Mouse (Mus musculus): ENCODE data around the gene Zfp229. TPM values are rescaled to one million over a fixed set of nuclear protein-coding genes. Genes with fewer than 3 reads are reported as not detected.
"Not testable (repeated sequence)": the region's sequence is repeated elsewhere in the genome, so short reads cannot be mapped to it uniquely, and the experiment has no call there.

Gene Zfp229
- polyA plus RNA-seq (2012; ENCODE audit: insufficient read depth, insufficient read length, low replicate concordance, missing spikeins): not detected in 2 replicates

DNA sequence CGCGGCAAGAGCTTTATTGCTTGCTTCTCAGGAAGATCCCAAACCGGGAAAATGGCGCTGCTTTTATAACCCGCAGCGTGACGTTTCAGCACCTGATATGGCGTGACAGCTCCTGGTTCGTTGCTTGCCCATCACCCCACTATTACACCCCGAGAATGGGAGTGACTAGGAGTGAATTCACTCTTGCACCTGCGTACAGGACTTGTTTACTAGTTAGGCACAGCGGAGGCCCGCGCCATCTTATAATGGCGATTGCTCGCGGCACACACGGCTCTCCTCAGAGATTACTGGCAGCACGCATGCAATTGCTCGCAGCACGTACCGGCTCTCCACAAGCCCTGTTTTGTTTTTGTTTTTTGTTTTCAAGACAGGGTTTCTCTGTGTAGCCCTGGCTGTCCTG, at the start of gene Zfp229:
TSS of gene Zfp229 (plus strand) at position 301 of the 400 bp plus-strand sequence.
- WGBS: 92% methylated on average over 15 of the region's 22 CpGs
- H3K27ac ChIP-seq (ENCODE audit: insufficient read depth, low read depth, low read length): not testable (repeated sequence)

GRCm38 (mm10) chr17:21691560-21691959, 39.0 kb upstream of the Zfp229 start, which contains the start of gene Gm10226:
Gene Gm10226 (plus strand): TSS chr17:21691860.
- H3K4me3 ChIP-seq (ENCODE audit: insufficient read depth, low read depth, low read length): no peak within 1 kb of the TSS
- TF ChIP-seq CTCF (IDR thresholded peaks at IDR 0.05; ENCODE audit: insufficient read depth, low read depth, low read length): no peak
- TF ChIP-seq POLR2A (IDR thresholded peaks at IDR 0.05; ENCODE audit: insufficient read depth, low read depth, low read length): no peak
- H3K27ac ChIP-seq (ENCODE audit: insufficient read depth, low read depth, low read length): no peak within 1 kb of the TSS
- 94% methylated on average over 3 of the region's 3 CpGs for WGBS
- H3K4me1 ChIP-seq (ENCODE audit: control insufficient read depth, insufficient read depth, low read length): no peaks in the 10 kb centered on the region

More for the DNA sequence above, at the start of gene Zfp229:
- H3K4me3 ChIP-seq (ENCODE audit: insufficient read depth, low read depth, low read length); H3K4me1 ChIP-seq (ENCODE audit: control insufficient read depth, insufficient read depth, low read length): not testable (repeated sequence)

GRCm38 (mm10) chr17:21693342-21693741, 37.3 kb upstream of the Zfp229 start:
- 75% methylated on average over 3 of the region's 3 CpGs for WGBS

GRCm38 (mm10) chr17:21696073-21696472, 34.5 kb upstream of the Zfp229 start:
- Histone ChIP-seq H3K27ac (ENCODE audit: insufficient read depth, low read depth, low read length) (no peak overlapping the region), H3K4me3 (ENCODE audit: insufficient read depth, low read depth, low read length) (no peak overlapping the region), H3K4me1 (ENCODE audit: control insufficient read depth, insufficient read depth, low read length) (no peaks in the 10 kb centered on the region)
- TF ChIP-seq POLR2A (IDR thresholded peaks at IDR 0.05; ENCODE audit: insufficient read depth, low read depth, low read length) (no peak), CTCF (IDR thresholded peaks at IDR 0.05; ENCODE audit: insufficient read depth, low read depth, low read length) (no peak)

More at GRCm38 (mm10) chr17:21693342-21693741, 37.3 kb upstream of the Zfp229 start:
- no peak for TF ChIP-seq POLR2A (IDR thresholded peaks at IDR 0.05; ENCODE audit: insufficient read depth, low read depth, low read length)
- TF ChIP-seq CTCF (IDR thresholded peaks at IDR 0.05; ENCODE audit: insufficient read depth, low read depth, low read length): no peak
- Histone ChIP-seq H3K4me1 (ENCODE audit: control insufficient read depth, insufficient read depth, low read length) (no peaks in the 10 kb centered on the region), H3K27ac (ENCODE audit: insufficient read depth, low read depth, low read length) (no peak overlapping the region), H3K4me3 (ENCODE audit: insufficient read depth, low read depth, low read length) (no peak overlapping the region)

DNA sequence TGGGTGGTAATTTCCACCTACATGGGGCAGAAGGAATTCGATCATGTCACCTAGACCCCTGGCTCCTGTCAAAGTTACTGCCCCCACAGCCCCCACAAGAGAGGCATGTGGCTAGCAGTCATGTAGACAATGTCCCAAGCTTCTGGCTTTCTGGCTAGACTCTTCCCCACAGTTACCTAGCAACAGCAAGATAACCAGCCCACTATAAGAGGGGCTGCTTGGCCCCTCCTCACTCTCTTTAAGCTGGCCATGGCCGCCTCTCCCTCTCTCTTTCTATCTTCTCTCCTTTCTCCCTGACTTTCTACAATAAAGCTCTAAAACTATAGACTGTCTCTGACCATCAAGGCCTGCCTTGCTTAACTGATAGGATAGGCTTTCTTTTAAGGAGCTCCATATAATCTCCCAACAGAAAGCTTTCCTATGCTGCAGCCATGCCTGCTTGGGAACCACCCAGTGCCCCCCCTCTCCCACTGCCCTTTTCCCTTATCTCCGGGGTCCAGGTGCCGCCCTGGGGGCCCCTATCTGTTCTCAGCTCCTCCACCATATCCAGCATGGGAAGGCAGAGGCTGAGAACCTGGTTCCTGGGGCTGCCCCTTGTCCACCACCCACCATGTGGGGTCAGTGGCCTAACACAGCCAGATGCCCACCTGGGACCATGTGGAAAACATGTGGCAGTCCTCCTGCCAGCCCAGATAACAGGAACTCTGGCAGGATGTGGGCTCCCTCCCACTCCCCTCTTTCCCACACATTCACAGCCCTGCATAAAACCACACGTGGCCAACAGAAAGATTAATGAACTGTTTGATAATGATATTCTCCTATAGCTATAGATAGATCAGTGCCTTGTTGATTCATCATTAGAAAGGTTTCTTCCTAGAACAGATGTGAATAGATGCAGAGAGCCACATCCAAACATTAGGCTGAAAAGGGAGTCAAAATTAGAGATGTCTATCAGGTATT, 28.0 kb upstream of the Zfp229 start:
- Histone ChIP-seq H3K27ac (ENCODE audit: insufficient read depth, low read depth, low read length) (no peak overlapping the region), H3K4me1 (ENCODE audit: control insufficient read depth, insufficient read depth, low read length) (no peaks in the 10 kb centered on the region; the same call in 1 of the 2 replicates), H3K4me3 (ENCODE audit: insufficient read depth, low read depth, low read length) (no peak overlapping the region)
- WGBS: 41% methylated on average over 5 of the region's 5 CpGs
- TF ChIP-seq CTCF (IDR thresholded peaks at IDR 0.05; ENCODE audit: insufficient read depth, low read depth, low read length) (no peak), POLR2A (IDR thresholded peaks at IDR 0.05; ENCODE audit: insufficient read depth, low read depth, low read length) (no peak)

- TF ChIP-seq POLR2A (IDR thresholded peaks at IDR 0.05; ENCODE audit: insufficient read depth, low read depth, low read length): no peak
- no peak for TF ChIP-seq CTCF (IDR thresholded peaks at IDR 0.05; ENCODE audit: insufficient read depth, low read depth, low read length)
- H3K27ac ChIP-seq (ENCODE audit: insufficient read depth, low read depth, low read length): no peak overlapping the region
- H3K4me3 ChIP-seq (ENCODE audit: insufficient read depth, low read depth, low read length): no peak overlapping the region
- WGBS: 92% methylated on average over 1 of the region's 1 CpGs
- no peaks in the 10 kb centered on the region; the same call in 1 of the 2 replicates for H3K4me1 ChIP-seq (ENCODE audit: control insufficient read depth, insufficient read depth, low read length)
Observed at GRCm38 (mm10) chr17:21703414-21703813, 27.2 kb upstream of the Zfp229 start.

- TF ChIP-seq POLR2A (IDR thresholded peaks at IDR 0.05; ENCODE audit: insufficient read depth, low read depth, low read length): no peak
- Histone ChIP-seq H3K4me3 (ENCODE audit: insufficient read depth, low read depth, low read length) (peak within 1 kb of the TSS; percentile 95), H3K27ac (ENCODE audit: insufficient read depth, low read depth, low read length) (peak within 1 kb of the TSS; percentile 27), H3K4me1 (ENCODE audit: control insufficient read depth, insufficient read depth, low read length) (no peaks in the 10 kb centered on the region; the same call in 1 of the 2 replicates)
- 3% methylated on average over 26 of the region's 26 CpGs for WGBS
Observed at GRCm38 (mm10) chr17:21707343-21707996, 23.1 kb upstream of the Zfp229 start, which contains the start of gene Zfp760. Gene Zfp760 (plus strand): TSS chr17:21707741.

- Histone ChIP-seq H3K27ac (ENCODE audit: insufficient read depth, low read depth, low read length) (no peak overlapping the region), H3K4me3 (ENCODE audit: insufficient read depth, low read depth, low read length) (no peak overlapping the region), H3K4me1 (ENCODE audit: control insufficient read depth, insufficient read depth, low read length) (no peaks in the 10 kb centered on the region; the same call in 1 of the 2 replicates)
- 15% methylated on average over 2 of the region's 2 CpGs for WGBS
- TF ChIP-seq CTCF (IDR thresholded peaks at IDR 0.05; ENCODE audit: insufficient read depth, low read depth, low read length): no peak
Observed at GRCm38 (mm10) chr17:21708401-21708800, 22.2 kb upstream of the Zfp229 start.

- H3K4me1 ChIP-seq (ENCODE audit: control insufficient read depth, insufficient read depth, low read length): 0 out of 2 replicates have a peak, but pooled peaks cover 2% of the 10 kb centered on the region
- H3K27ac ChIP-seq (ENCODE audit: insufficient read depth, low read depth, low read length): peak overlapping the region; percentile 83; the same call in 1 of the 2 replicates
- 71% methylated on average over 4 of the region's 4 CpGs for WGBS
- H3K4me3 ChIP-seq (ENCODE audit: insufficient read depth, low read depth, low read length): no peak overlapping the region; the same call in 1 of the 2 replicates
- TF ChIP-seq CTCF (IDR thresholded peaks at IDR 0.05; ENCODE audit: insufficient read depth, low read depth, low read length): no peak
- no peak for TF ChIP-seq POLR2A (IDR thresholded peaks at IDR 0.05; ENCODE audit: insufficient read depth, low read depth, low read length)
Observed at GRCm38 (mm10) chr17:21733049-21733448, 2.5 kb downstream of the Zfp229 start.

Measured in olfactory bulb, adult 2 months (tissue).